Mouse (Mus musculus): ENCODE measurements around the gene Hist2h3c1.
"Not testable (repeated sequence)": the region's sequence is repeated elsewhere in the genome, so short reads cannot be mapped to it uniquely, and the experiment has no call there.

Hist2h3c1 gene

DNA sequence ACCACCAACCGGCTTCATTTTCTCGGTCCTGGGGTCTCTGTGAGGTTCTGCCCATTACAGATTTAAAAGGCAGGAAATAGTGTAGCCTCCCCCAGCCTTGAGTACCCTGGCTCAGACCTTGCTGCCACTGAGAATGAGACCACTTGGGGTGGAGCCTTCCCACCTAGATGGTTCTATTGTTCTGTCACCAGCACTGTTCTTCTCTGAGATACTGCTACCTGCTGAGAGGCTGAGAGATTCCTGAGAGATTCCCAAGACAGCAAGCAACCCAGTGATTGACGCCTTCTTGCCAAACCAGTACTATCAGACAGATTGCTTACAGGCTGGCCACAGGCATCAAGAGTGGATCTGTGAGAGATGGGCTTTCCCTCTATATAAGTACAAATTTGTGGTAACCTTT lies 42.7 kb downstream of the Hist2h3c1 start:
- DNase-seq (ENCODE audit: low read depth): no peak

DNA sequence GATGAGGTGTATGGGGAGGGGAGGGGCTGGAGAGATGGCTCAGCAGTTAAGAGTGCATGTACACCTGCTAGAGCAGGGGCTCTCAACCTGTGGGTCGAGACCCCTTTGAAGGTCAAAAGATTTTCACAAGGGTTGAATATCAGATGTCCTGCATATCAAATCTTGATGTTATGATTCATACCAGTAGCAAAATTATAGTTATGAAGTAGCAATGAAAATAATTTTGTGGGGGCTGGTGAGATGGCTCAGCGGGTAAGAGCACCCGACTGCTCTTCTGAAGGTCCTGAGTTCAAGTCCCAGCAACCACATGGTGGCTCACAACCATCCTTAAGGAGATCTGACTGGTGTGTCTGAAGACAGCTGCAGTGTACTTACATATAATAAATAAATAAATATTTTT lies 44.2 kb downstream of the Hist2h3c1 start:
- DNase-seq (ENCODE audit: low read depth): not testable (repeated sequence)

DNA sequence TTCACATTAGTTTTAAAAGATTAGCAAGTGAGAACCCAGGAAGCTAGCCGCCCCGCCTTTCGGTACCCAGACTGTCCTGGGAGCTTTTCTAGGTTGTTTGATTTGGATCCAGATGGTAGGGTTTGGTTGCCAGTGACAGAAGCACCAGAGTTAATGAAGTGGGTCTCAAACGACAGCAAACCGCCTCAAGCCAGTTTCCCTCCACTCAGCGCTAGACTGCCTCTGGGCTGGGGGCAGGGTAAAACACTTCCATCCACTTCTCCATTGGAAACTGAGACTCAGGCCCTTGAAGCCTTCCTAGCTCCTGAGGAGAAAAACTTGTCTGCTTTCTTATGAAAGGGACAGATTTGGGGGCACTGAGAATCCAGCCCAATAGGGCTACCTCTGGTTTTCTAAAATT lies 46.2 kb downstream of the Hist2h3c1 start:
- DNase-seq (ENCODE audit: low read depth): no peak

- DNase-seq (ENCODE audit: low read depth): no peak
Measured at GRCm38 (mm10) chr3:96293368-96293767, 46.9 kb downstream of the Hist2h3c1 start.

- DNase-seq (ENCODE audit: low read depth): peak; percentile 84
Measured at GRCm38 (mm10) chr3:96293787-96294186, 47.3 kb downstream of the Hist2h3c1 start, which contains the start of gene Fcgr1. TSS of gene Fcgr1 (minus strand) at chr3:96293969.

All from 416B (cell line).